Mouse (Mus musculus): ENCODE data around the gene Mdm2.

DNA sequence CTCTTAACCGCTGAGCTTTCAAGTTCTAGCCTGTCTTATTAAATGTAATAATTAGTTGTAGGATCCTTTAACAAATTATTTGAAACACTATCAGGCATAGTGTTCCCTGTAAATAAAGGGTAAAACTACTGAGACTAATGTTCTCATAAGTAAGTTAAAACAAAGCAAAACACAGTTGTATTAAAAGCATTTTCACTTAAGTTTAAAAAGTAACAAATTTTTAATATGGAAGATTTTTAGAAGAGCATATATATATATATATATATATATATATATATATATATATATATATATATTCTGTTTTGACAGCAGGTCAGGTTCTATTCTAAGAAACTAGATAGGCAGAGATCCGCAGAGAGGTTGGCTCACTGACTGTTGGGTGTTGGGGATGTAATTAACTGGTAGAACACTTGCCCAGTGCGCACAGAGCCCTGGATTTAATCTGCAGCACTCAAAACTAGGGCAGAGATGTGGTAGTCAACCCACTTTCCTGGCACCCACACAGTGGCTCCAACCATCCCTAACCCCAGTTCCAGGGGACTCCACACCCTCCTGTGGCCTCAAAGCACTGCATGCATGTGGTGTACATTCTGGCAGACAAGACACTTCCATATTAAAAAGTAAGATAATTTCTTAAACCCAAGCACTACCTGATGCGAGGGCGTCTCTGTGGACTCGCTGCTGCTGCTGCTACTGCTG lies 16.2 kb downstream of the Mdm2 start:
- no peak for TF ChIP-seq CTCF (IDR thresholded peaks at IDR 0.05)
- TF ChIP-seq EP300 (IDR thresholded peaks at IDR 0.05; ENCODE audit: insufficient read depth, low read depth, low read length) = no peak
- no peak for TF ChIP-seq POLR2A (IDR thresholded peaks at IDR 0.05; ENCODE audit: insufficient read depth, low read depth, low read length)
